Mouse (Mus musculus) intestine, postnatal 0 days (tissue): Measurements from ENCODE around the gene Cbfb. TPM values are rescaled to one million over a fixed set of nuclear protein-coding genes. Genes with fewer than 3 reads are reported as not detected.
A peak's percentile ranks its signal among the peaks of the same experiment; 100 is the strongest.
"Not testable (repeated sequence)": the region's sequence is repeated elsewhere in the genome, so short reads cannot be mapped to it uniquely, and the experiment has no call there.

Experiments
- ATAC-seq: fragments of 200-750 bp; cut with Nextera tagmentation; 2 replicates; pipeline ENCODE4 v1.8.0; 2017; ENCODE audit warnings: mild to moderate bottlenecking, moderate TSS enrichment, moderate library complexity
- H3K27ac ChIP-seq: fragments of 300-500 bp; sonication (generic); 2 replicates; pipeline ENCODE4 v1.5.1; 2014; ENCODE audit warnings: mild to moderate bottlenecking, low read depth, low read length, moderate library complexity
- H3K27me3 ChIP-seq: fragments of 300-500 bp; sonication (generic); replicated peaks from 2 replicates; pipeline ENCODE4 v1.6.1; 2014; ENCODE audit warnings: low read length, mixed read lengths; ENCODE audit not compliant: control insufficient read depth, insufficient read depth
- H3K36me3 ChIP-seq: fragments of 300-500 bp; sonication (generic); 2 replicates; pipeline ENCODE4 v1.6.1; 2014; ENCODE audit warnings: mild to moderate bottlenecking, moderate library complexity; ENCODE audit not compliant: control insufficient read depth, insufficient read depth
- H3K4me1 ChIP-seq: fragments of 300-500 bp; sonication (generic); replicated peaks from 2 replicates; pipeline ENCODE4 v1.6.1; 2014; ENCODE audit warnings: antibody characterized with exemption, low read length, mixed read lengths; ENCODE audit not compliant: control insufficient read depth, insufficient read depth
- H3K4me2 ChIP-seq: fragments of 300-500 bp; sonication (generic); replicated peaks from 2 replicates; pipeline ENCODE4 v1.6.1; 2014; ENCODE audit warnings: low read depth, mild to moderate bottlenecking, moderate library complexity
- H3K4me3 ChIP-seq: fragments of 300-500 bp; sonication (generic); 2 replicates; pipeline ENCODE4 v1.5.1; 2014; ENCODE audit warnings: low read depth, low read length
- H3K9ac ChIP-seq: fragments of 300-500 bp; sonication (generic); 2 replicates; pipeline ENCODE4 v1.6.1; 2014; ENCODE audit warnings: mild to moderate bottlenecking, low read depth, low read length
- H3K9me3 ChIP-seq: fragments of 300-500 bp; sonication (generic); 2 replicates; pipeline ENCODE4 v1.6.1; 2016; ENCODE audit warnings: mixed run types; ENCODE audit not compliant: control insufficient read depth
- CTCF ChIP-seq: sonication (generic); IDR thresholded peaks from 2 replicates; pipeline ENCODE4 v1.5.1; 2016; ENCODE audit warnings: low read depth, mild to moderate bottlenecking, control low read depth, antibody characterized with exemption, moderate library complexity
- WGBS: fragments of 180-500 bp; shearing (Covaris S2); extraction: QIAGEN DNeasy Blood & Tissue Kit; methylation state at CpG from one replicate; pipeline ENCODE4 v1.1.7; 2014; 5-methylcytosine and 5-hydroxymethylcytosine counted together
- polyA plus RNA-seq: library from polyadenylated mRNA; unstranded; fragments of >200 nt; fragmentation: Nextera tagmentation; extraction: Ambion mirVana; gene quantifications from 2 replicates; pipeline ENCODE4 v1.2.1, GENCODE M21; 2015

Cbfb gene
- polyA plus RNA-seq, 1 experiment from 2014 or later = 18.9 TPM

DNA sequence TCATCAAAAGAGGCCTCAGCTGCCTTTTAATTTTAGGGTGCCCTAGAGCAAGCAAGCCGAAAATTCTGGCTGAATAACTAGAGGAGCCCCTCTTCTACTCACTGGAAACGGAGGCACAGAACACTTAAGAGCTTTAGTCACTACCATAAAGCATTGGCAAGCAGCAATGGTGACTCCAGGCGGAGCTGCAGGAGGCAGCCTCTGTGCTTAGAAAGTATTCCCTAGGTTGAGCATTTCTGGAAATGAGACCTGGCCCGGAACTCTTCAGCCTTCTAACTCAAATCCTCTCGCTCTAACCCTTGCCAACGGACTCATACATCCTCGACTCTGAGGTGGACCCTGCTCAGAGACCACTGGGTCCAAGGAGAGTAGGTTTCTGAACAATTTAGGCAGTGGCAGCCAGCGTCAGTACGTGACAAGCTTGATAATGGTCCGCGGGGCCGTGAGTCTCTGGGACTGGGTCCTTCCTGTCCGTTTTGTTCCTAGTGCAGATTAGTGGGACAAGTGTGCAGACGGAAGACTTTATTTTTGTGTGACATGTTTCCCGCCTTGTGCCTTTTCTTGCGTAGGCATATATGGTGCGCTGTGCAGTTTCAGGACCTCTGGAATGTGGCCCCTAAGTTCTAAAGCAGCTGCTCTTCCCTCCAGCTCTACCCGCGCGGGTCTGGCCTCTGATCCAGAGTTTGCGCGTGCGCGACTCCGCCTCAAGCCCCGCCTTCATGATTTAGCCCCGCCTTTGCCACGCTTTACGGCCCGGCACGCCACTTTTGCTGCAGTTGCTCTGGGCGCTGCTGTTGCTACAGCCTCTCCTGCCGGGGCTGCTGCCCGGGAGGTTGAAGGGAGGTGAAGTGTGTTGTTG, 54.2 kb downstream of the Cbfb start, which contains the start of gene D230025D16Rik:
Gene D230025D16Rik (plus strand): TSS at position 733 of the 859 bp plus-strand sequence.
- peak; percentile 94 for ATAC-seq
- H3K4me2 ChIP-seq = peak within 1 kb of the TSS; percentile 78
- TF ChIP-seq CTCF = no peak

DNA sequence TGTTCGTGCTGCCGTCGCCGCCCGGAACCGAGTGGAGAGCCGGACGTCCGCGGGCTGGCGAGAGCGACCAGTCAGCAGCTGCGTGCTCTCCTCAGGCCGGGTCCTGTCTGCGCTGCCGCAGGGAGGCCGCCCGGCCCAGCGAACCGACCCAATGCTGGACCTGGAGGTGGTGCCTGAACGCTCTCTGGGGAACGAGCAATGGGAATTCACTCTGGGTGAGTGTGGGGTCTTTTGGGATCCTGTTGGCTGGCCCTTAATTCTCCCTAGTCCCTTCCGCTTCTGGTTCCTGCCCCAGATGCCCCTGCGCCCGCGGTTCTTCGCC, 54.8 kb downstream of the Cbfb start:
- peak overlapping the region; percentile 92 for H3K4me3 ChIP-seq
- H3K36me3 ChIP-seq = no peaks in the 10 kb centered on the region
- H3K9me3 ChIP-seq = no peaks in the 10 kb centered on the region
- no peak for ATAC-seq
- peaks cover 12% of the 10 kb centered on the region; the same call in 1 of the 2 replicates for H3K4me1 ChIP-seq
- WGBS = under 1% methylated on average over 27 of the region's 27 CpGs
- H3K27me3 ChIP-seq = no peaks in the 10 kb centered on the region
- H3K27ac ChIP-seq = peak overlapping the region; percentile 88
- H3K9ac ChIP-seq = peak overlapping the region; percentile 88
- peak overlapping the region; percentile 78 for H3K4me2 ChIP-seq
- no peak for TF ChIP-seq CTCF

More for the DNA sequence above, 54.2 kb downstream of the Cbfb start, which contains the start of gene D230025D16Rik:
- H3K4me1 ChIP-seq = peaks cover 12% of the 10 kb centered on the region; the same call in 1 of the 2 replicates
- peak within 1 kb of the TSS; percentile 88 for H3K9ac ChIP-seq
- 2% methylated on average over 34 of the region's 34 CpGs for WGBS
- peak within 1 kb of the TSS; percentile 88 for H3K27ac ChIP-seq
- H3K4me3 ChIP-seq = peak within 1 kb of the TSS; percentile 92
- H3K36me3 ChIP-seq = no peaks in the 10 kb centered on the region
- no peaks in the 10 kb centered on the region for H3K27me3 ChIP-seq
- H3K9me3 ChIP-seq = no peaks in the 10 kb centered on the region

DNA sequence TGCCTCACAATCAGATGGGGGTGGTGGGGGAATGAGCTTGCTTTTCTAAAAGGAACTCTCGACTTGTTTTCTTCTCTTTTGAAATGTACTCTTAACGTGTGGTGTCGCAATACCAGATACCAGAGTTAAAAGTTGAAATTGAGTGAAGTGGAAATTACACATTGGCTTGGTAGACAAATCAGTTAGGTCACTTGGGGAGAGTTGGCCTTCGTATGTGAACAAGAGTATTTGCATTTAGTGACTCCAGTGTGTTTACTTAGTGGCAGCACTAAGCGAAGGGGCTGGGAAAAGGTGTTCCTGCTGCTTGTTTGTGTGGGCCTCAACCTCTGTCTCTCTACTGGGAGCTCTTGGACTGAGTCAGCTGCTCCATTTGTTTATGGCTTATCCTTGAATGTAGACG, 55.4 kb downstream of the Cbfb start:
- Histone ChIP-seq H3K27ac (0 out of 2 replicates have a peak overlapping the region, but pooled peaks have one; percentile 88), H3K36me3 (no peaks in the 10 kb centered on the region), H3K4me1 (peaks cover 12% of the 10 kb centered on the region; the same call in 1 of the 2 replicates), H3K4me2 (peak overlapping the region; percentile 78), H3K4me3 (peak overlapping the region; percentile 92), H3K9ac (peak overlapping the region; percentile 88), H3K27me3 (no peaks in the 10 kb centered on the region), H3K9me3 (no peaks in the 10 kb centered on the region)
- no peak for TF ChIP-seq CTCF
- ATAC-seq = peak; percentile 11; the same call in 1 of the 2 replicates
- 4% methylated on average over 6 of the region's 6 CpGs for WGBS

DNA sequence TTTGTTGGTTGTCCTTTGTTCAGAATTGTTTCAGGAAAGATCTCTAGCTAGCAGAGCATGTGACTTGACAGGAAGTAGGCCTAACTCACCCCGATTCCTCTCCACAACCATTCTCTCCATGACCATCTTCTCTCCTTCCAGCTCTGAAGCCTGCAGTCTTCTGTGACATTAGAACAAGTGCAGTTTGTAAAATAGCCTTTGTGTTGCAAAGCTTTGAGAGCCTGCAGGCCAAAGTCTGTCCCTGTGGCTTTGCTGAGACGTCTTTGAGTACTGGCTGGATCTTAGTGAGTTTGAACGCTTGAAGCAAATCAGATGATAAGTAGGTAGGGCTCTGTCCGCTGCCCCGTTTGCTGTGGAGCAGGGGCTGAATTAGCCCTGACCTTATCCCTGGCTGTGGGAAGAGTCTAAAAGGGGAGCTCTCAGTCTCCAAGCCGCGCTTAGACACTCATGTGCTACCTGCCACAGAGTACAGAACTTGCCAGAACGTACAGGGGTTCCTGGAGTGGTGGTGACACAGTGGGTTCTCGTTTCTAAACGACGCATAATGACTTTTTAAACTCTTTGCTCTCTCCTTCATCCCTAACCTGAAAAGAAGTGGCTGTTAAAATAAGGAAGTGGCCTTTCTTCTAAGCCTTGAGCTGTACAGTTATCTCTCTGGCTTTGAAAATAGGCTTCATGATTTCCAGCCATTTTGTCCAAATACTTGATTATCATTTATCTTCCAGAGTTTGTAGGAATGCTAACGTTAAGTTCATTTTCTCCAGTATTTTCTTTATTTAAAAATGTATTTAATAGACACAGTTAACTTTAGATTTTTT, 61.2 kb downstream of the Cbfb start:
- peaks cover 8% of the 10 kb centered on the region for H3K36me3 ChIP-seq
- no peak overlapping the region for H3K4me3 ChIP-seq
- no peak overlapping the region for H3K4me2 ChIP-seq
- no peaks in the 10 kb centered on the region for H3K27me3 ChIP-seq
- TF ChIP-seq CTCF = no peak
- no peak for ATAC-seq
- H3K9me3 ChIP-seq = no peaks in the 10 kb centered on the region
- peak overlapping the region; percentile 41 for H3K27ac ChIP-seq
- H3K9ac ChIP-seq = no peak overlapping the region
- no peaks in the 10 kb centered on the region for H3K4me1 ChIP-seq
- WGBS = 78% methylated on average over 12 of the region's 12 CpGs

DNA sequence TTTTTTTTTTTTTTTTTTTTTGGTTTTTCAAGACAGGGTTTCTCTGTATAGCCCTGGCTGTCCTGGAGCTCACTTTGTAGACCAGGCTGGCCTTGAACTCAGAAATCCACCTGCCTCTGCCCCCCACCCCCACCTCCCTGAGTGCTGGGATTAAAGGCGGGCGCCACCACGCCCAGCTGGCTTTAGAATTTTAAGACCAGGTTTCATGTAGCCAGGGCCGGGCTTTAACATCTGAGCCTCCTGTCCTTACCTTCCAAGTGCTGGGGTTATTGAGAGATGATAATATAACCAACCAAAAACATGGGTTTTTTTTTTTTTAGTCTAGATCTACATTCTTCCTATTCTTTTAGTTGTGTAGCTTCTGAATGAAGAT, 61.8 kb downstream of the Cbfb start:
- not testable (repeated sequence) for ATAC-seq, H3K9ac ChIP-seq
- WGBS = 90% methylated on average over 4 of the region's 4 CpGs

More for the DNA sequence above, 61.8 kb downstream of the Cbfb start:
- not testable (repeated sequence) for H3K4me2 ChIP-seq, H3K9me3 ChIP-seq, H3K4me1 ChIP-seq, H3K4me3 ChIP-seq, H3K27me3 ChIP-seq, H3K27ac ChIP-seq, H3K36me3 ChIP-seq
